8 mouse cellular contexts compared by ENCODE assay signal in the genomic region with DNA sequence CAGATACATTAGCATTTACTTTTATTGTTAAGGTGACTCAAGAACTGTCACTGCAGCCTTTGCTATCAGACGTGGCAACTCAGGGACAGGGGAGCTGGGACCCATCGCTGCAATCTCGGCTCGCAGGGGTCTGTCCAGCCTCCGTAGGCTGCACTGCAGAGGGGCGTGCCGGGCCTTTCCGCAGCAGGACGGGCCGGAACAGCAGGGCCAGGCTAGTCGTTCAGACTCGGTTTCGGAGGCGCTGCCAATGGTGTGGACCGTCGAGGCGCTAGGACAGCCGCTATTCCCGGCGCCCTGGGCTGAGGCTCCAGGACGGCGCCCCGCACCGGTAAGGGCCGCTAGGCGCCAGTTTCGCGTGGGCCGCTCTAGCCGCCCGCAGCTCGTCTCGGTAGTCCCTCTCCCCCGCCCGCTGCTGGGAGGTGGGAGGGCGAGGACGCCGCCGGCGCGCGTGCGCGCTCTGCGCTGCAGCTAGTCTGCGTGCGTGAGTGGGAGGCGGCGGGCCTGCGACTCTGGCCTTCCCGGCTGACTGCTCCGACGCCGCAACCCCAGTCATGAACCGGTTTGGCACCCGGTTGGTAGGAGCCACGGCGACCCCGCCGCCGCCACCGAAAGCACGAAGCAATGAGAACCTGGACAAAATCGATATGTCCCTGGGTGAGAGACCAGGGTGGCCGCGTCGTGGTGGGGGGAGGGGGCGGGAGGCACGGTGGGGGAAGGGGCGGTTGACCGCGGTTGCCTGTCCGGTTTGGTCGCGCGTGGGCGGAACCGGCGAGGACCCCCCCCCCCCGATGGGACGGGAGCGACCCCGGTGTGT. TPM values are rescaled to one million over a fixed set of nuclear protein-coding genes. Genes with fewer than 3 reads are reported as not detected.
DNase-seq lines count a peak whose midpoint lies in the region; ATAC-seq lines count a peak whose summit lies in the region.

A gene (plus strand): TSS at position 158 of the 814 bp plus-strand sequence.
A gene (minus strand): TSS at position 424 of the 814 bp plus-strand sequence.

- H3K9ac ChIP-seq in embryonic facial prominence, embryonic 14.5 days (ENCODE audit: low read depth, low read length): peak within 1 kb of the TSS; percentile 92
- peak within 1 kb of the TSS; percentile 82 for H3K9ac ChIP-seq in limb, embryonic 15.5 days

- DNase-seq in 3T3-L1 (ENCODE audit: low read depth, low spot score): peak; percentile 93
- peak; percentile 93 to 94 for DNase-seq in adrenal gland, postnatal 4 days (ENCODE audit: low spot score in 2 of 2)
- peak; percentile 96 for DNase-seq in embryonic facial prominence, embryonic 14.5 days (ENCODE audit: low spot score)
- peak; percentile 96 for DNase-seq in heart, adult 8-10 months (ENCODE audit: low spot score)
- peak; percentile 97 for DNase-seq in kidney, adult 9 months
- peak; percentile 83 to 92 for DNase-seq in monocyte, adult 2 months (ENCODE audit: low read depth in 1 of 2, low spot score in 2 of 2)
- DNase-seq in spleen, postnatal 36 days (ENCODE audit: low spot score in 2 of 2): peak; percentile 93 to 94

- H3K9me3 ChIP-seq in embryonic facial prominence, embryonic 14.5 days (ENCODE audit: control insufficient read depth, low read length): no peaks in the 10 kb centered on the region
- no peaks in the 10 kb centered on the region for H3K9me3 ChIP-seq in limb, embryonic 15.5 days

- H3K27me3 ChIP-seq in embryonic facial prominence, embryonic 14.5 days (replicated peaks; ENCODE audit: control insufficient read depth, insufficient read depth, low read length): no peaks in the 10 kb centered on the region
- no peaks in the 10 kb centered on the region for H3K27me3 ChIP-seq in limb, embryonic 15.5 days

- WGBS in embryonic facial prominence, embryonic 14.5 days: 0% methylated on average over 51 of the region's 83 CpGs
- under 1% methylated on average over 57 of the region's 83 CpGs for WGBS in limb, embryonic 15.5 days

- peak within 1 kb of the TSS; percentile 63 for H3K4me3 ChIP-seq in embryonic facial prominence, embryonic 14.5 days (ENCODE audit: low read depth, low read length)
- H3K4me3 ChIP-seq in limb, embryonic 15.5 days: peak within 1 kb of the TSS; percentile 87

- peak; percentile 98 for ATAC-seq in embryonic facial prominence, embryonic 14.5 days (ENCODE audit: low read depth)
- peak; percentile 96 for ATAC-seq in limb, embryonic 15.5 days (ENCODE audit: insufficient number of reproducible peaks, low FRiP score, low TSS enrichment, low read depth)

- peaks cover 16% of the 10 kb centered on the region for H3K4me1 ChIP-seq in embryonic facial prominence, embryonic 14.5 days (ENCODE audit: control insufficient read depth, insufficient read depth, low read length)
- peaks cover 20% of the 10 kb centered on the region for H3K4me1 ChIP-seq in limb, embryonic 15.5 days

- H3K36me3 ChIP-seq in embryonic facial prominence, embryonic 14.5 days (ENCODE audit: control insufficient read depth, insufficient read depth, low read length): no peaks in the 10 kb centered on the region
- no peaks in the 10 kb centered on the region for H3K36me3 ChIP-seq in limb, embryonic 15.5 days

- peak within 1 kb of the TSS; percentile 84 for H3K4me2 ChIP-seq in embryonic facial prominence, embryonic 14.5 days (ENCODE audit: low read depth, low read length)
- H3K4me2 ChIP-seq in limb, embryonic 15.5 days: peak within 1 kb of the TSS; percentile 75

- peak within 1 kb of the TSS; percentile 82 for H3K27ac ChIP-seq in embryonic facial prominence, embryonic 14.5 days (replicated peaks; ENCODE audit: low read depth, low read length)
- H3K27ac ChIP-seq in limb, embryonic 15.5 days: peak within 1 kb of the TSS; percentile 92

RNA-seq across cellular contexts. Expression of the first gene that starts in this region (rescaled TPM):
- 100 to 1,000 TPM; 115 to 125 TPM for total RNA-seq in adrenal gland, postnatal 4 days (2021)
- 136 and 141 TPM in 2 replicates for polyA plus RNA-seq in embryonic facial prominence, embryonic 14.5 days (2014; fragmentation: Nextera tagmentation; extraction: Ambion mirVana)
- 100 to 1,000 TPM in 3 of 4 experiments, 10 to 100 TPM in 1; 94.2 to 123 (median 109) TPM for total RNA-seq in heart, adult 8-10 months (2022)
- 102 TPM in 2 replicates for polyA plus RNA-seq in limb, embryonic 15.5 days (2015; fragmentation: Nextera tagmentation; extraction: Ambion mirVana)

RNA-seq across cellular contexts. Expression of the second gene that starts in this region (rescaled TPM):
- total RNA-seq in adrenal gland, postnatal 4 days (2021): 10 to 100 TPM; 32.8 to 34.7 TPM
- 19.6 and 20.3 TPM in 2 replicates for polyA plus RNA-seq in embryonic facial prominence, embryonic 14.5 days (2014; fragmentation: Nextera tagmentation; extraction: Ambion mirVana)
- total RNA-seq in heart, adult 8-10 months (2022): 10 to 100 TPM; 30.7 to 37.0 (median 34.2) TPM
- 22.7 and 24.2 TPM in 2 replicates for polyA plus RNA-seq in limb, embryonic 15.5 days (2015; fragmentation: Nextera tagmentation; extraction: Ambion mirVana)

Comparison
In these comparisons a context has a peak if more than half of its experiments do, and no peak if none do; other contexts are left out.
1. Peak in every context shown above with its lines: DNase-seq, ATAC-seq, H3K4me3 ChIP-seq and H3K27ac ChIP-seq.